Mouse (Mus musculus) heart, postnatal 0 days (tissue): ENCODE measurements at regions not wholly inside any gene's neighbourhood (a gene's known extent, or its start where the extent isn't known, plus 50 kb on each side); places are given as distances from the start of the nearest gene placed in this dataset.

Experiments
- ATAC-seq: fragments of 200-750 bp; cut with Nextera tagmentation; 2 replicates; pipeline ENCODE4 v1.8.0; 2017; ENCODE audit warnings: low read depth, moderate number of reproducible peaks, moderate library complexity; ENCODE audit not compliant: insufficient read depth
- DNase-seq: peaks from one replicate; pipeline ENCODE4 v3.0.0-alpha.2; 2016; ENCODE audit warnings: low spot score
- H3K27ac ChIP-seq: fragments of 300-500 bp; sonication (generic); 2 replicates; pipeline ENCODE4 v1.5.1; 2014; ENCODE audit warnings: low read depth, mild to moderate bottlenecking
- H3K27me3 ChIP-seq: fragments of 300-500 bp; sonication (generic); 2 replicates; pipeline ENCODE4 v1.6.1; 2014; ENCODE audit warnings: low read length, mixed read lengths; ENCODE audit not compliant: control insufficient read depth, insufficient read depth
- H3K36me3 ChIP-seq: fragments of 300-500 bp; sonication (generic); replicated peaks from 2 replicates; pipeline ENCODE4 v1.6.1; 2014; ENCODE audit warnings: low read length, mixed read lengths; ENCODE audit not compliant: control insufficient read depth, insufficient read depth
- H3K4me1 ChIP-seq: fragments of 300-500 bp; sonication (generic); 2 replicates; pipeline ENCODE4 v1.6.1; 2014; ENCODE audit warnings: antibody characterized with exemption; ENCODE audit not compliant: control insufficient read depth, insufficient read depth
- H3K4me2 ChIP-seq: fragments of 300-500 bp; sonication (generic); 2 replicates; pipeline ENCODE4 v1.6.1; 2014; ENCODE audit warnings: low read depth, mild to moderate bottlenecking, low read length, moderate library complexity
- H3K4me3 ChIP-seq: fragments of 300-500 bp; sonication (generic); 2 replicates; pipeline ENCODE4 v1.5.1; 2014; ENCODE audit warnings: low read depth, low read length
- H3K9ac ChIP-seq: fragments of 300-500 bp; sonication (generic); replicated peaks from 2 replicates; pipeline ENCODE4 v1.6.1; 2014; ENCODE audit warnings: low read depth, low read length, mixed read lengths
- H3K9me3 ChIP-seq: fragments of 300-500 bp; sonication (generic); replicated peaks from 2 replicates; pipeline ENCODE4 v1.6.1; 2016; ENCODE audit warnings: low read length; ENCODE audit not compliant: control insufficient read depth
- CTCF ChIP-seq: IDR thresholded peaks from 2 replicates; pipeline ENCODE4 v1.5.1; 2016; ENCODE audit warnings: antibody characterized with exemption, control low read depth, low read depth
- EP300 ChIP-seq: IDR thresholded peaks from 2 replicates; pipeline ENCODE4 v1.6.1; 2016; ENCODE audit warnings: antibody characterized with exemption, low read depth
- WGBS: fragments of 180-500 bp; shearing (Covaris S2); extraction: QIAGEN DNeasy Blood & Tissue Kit; methylation state at CpG from one replicate; pipeline ENCODE4 v1.1.7; 2014; 5-methylcytosine and 5-hydroxymethylcytosine counted together

- ATAC-seq: no peak
- Histone ChIP-seq H3K27ac (no peak overlapping the region), H3K4me1 (no peaks in the 10 kb centered on the region), H3K4me3 (no peak overlapping the region), H3K9me3 (no peaks in the 10 kb centered on the region), H3K4me2 (no peak overlapping the region), H3K36me3 (no peaks in the 10 kb centered on the region), H3K27me3 (no peaks in the 10 kb centered on the region), H3K9ac (no peak overlapping the region)
- DNase-seq: no peak
- 89% methylated on average over 11 of the region's 11 CpGs for WGBS
- TF ChIP-seq EP300 (no peak), CTCF (no peak)
Measured at GRCm38 (mm10) chr6:117428441-117428840, 260.1 kb downstream of the Cxcl12 start.

- Histone ChIP-seq H3K36me3 (no peaks in the 10 kb centered on the region), H3K4me1 (no peaks in the 10 kb centered on the region), H3K27ac (no peak overlapping the region), H3K9me3 (no peaks in the 10 kb centered on the region), H3K4me2 (no peak overlapping the region), H3K4me3 (no peak overlapping the region), H3K9ac (no peak overlapping the region), H3K27me3 (no peaks in the 10 kb centered on the region)
- ATAC-seq: no peak; the same call in 1 of the 2 replicates
- no peak for DNase-seq
- no peak for TF ChIP-seq EP300
- peak; percentile 35 for TF ChIP-seq CTCF
- 84% methylated on average over 15 of the region's 15 CpGs for WGBS
Measured at GRCm38 (mm10) chr6:117430876-117431781, 262.8 kb downstream of the Cxcl12 start.

GRCm38 (mm10) chr6:117436851-117437250 lies 268.5 kb downstream of the Cxcl12 start:
- H3K27ac ChIP-seq: peak overlapping the region; percentile 65

GRCm38 (mm10) chr6:117437411-117438101 lies 269.2 kb downstream of the Cxcl12 start:
- H3K9ac ChIP-seq: no peak overlapping the region
- no peak overlapping the region for H3K4me2 ChIP-seq
- no peak for TF ChIP-seq CTCF
- TF ChIP-seq EP300: no peak
- no peaks in the 10 kb centered on the region for H3K27me3 ChIP-seq
- WGBS: 28% methylated on average over 10 of the region's 10 CpGs
- H3K27ac ChIP-seq: peak overlapping the region; percentile 65
- no peaks in the 10 kb centered on the region for H3K9me3 ChIP-seq
- H3K36me3 ChIP-seq: no peaks in the 10 kb centered on the region
- H3K4me1 ChIP-seq: no peaks in the 10 kb centered on the region; the same call in 1 of the 2 replicates
- DNase-seq (peak; percentile 69), ATAC-seq (peak; percentile 95)
- no peak overlapping the region for H3K4me3 ChIP-seq

More at GRCm38 (mm10) chr6:117436851-117437250, 268.5 kb downstream of the Cxcl12 start:
- DNase-seq (no peak), ATAC-seq (no peak)
- Histone ChIP-seq H3K4me2 (no peak overlapping the region), H3K9me3 (no peaks in the 10 kb centered on the region), H3K36me3 (no peaks in the 10 kb centered on the region), H3K9ac (no peak overlapping the region), H3K27me3 (no peaks in the 10 kb centered on the region), H3K4me1 (no peaks in the 10 kb centered on the region; the same call in 1 of the 2 replicates), H3K4me3 (no peak overlapping the region)
- whole genome bisulfite sequencing: 86% methylated on average over 3 of the region's 3 CpGs
- TF ChIP-seq EP300: no peak
- TF ChIP-seq CTCF: no peak

GRCm38 (mm10) chr6:117448652-117449051 lies 280.3 kb downstream of the Cxcl12 start:
- Histone ChIP-seq H3K9me3 (no peaks in the 10 kb centered on the region), H3K27ac (no peak overlapping the region), H3K27me3 (no peaks in the 10 kb centered on the region), H3K4me2 (no peak overlapping the region), H3K4me1 (no peaks in the 10 kb centered on the region), H3K36me3 (no peaks in the 10 kb centered on the region), H3K9ac (no peak overlapping the region), H3K4me3 (no peak overlapping the region)
- 64% methylated on average over 3 of the region's 3 CpGs for WGBS
- no peak for DNase-seq
- no peak for ATAC-seq
- TF ChIP-seq EP300: no peak
- TF ChIP-seq CTCF: no peak
